In genomic region chr12:12230031-12230557, GRCm38 (mm10) we compare ENCODE assay signal across 30 mouse cellular contexts. TPM values are rescaled to one million over a fixed set of nuclear protein-coding genes. Genes with fewer than 3 reads are reported as not detected.
DNase-seq lines count a peak whose midpoint lies in the region; ATAC-seq and TF ChIP-seq lines count a peak whose summit lies in the region.
"Had no signal": no experiment of that assay in that cellular context is flagged by ENCODE, and none has a peak within 500 bp of the region (broad histone marks: within the 10 kb centered on the region; RNA-seq: fewer than 3 reads in every experiment).

No protein-coding gene starts in this region.

- no peaks in the 10 kb centered on the region for H3K4me1 ChIP-seq in liver, adult 2 months (ENCODE audit: control insufficient read depth, insufficient read depth, low read length)
- H3K4me1 ChIP-seq in liver, embryonic 12.5 days, result no peaks in the 10 kb centered on the region
- H3K4me1 ChIP-seq: embryonic facial prominence, embryonic 12.5 days; heart, embryonic 13.5 days; hindbrain, embryonic 15.5 days; lung, embryonic 15.5 days; midbrain, embryonic 10.5 days; neural tube, embryonic 15.5 days had no signal

- no peak for TF ChIP-seq CTCF in liver, adult 2 months (IDR thresholded peaks at IDR 0.05; ENCODE audit: low read depth, low read length)

- no peak for TF ChIP-seq POLR2A in liver, adult 2 months (IDR thresholded peaks at IDR 0.05; ENCODE audit: extremely low read depth, insufficient read depth, low read length)

- no peak overlapping the region for H3K9ac ChIP-seq in liver, adult 2 months (ENCODE audit: low read depth, low read length)
- no peak overlapping the region for H3K9ac ChIP-seq in liver, embryonic 12.5 days
- H3K9ac ChIP-seq: embryonic facial prominence, embryonic 12.5 days; heart, embryonic 13.5 days; hindbrain, embryonic 15.5 days; lung, embryonic 15.5 days; neural tube, embryonic 15.5 days had no signal

- H3K9me3 ChIP-seq in liver, embryonic 12.5 days (replicated peaks), result no peaks in the 10 kb centered on the region
- H3K9me3 ChIP-seq: embryonic facial prominence, embryonic 12.5 days; heart, embryonic 13.5 days; hindbrain, embryonic 10.5 days; hindbrain, embryonic 15.5 days; lung, embryonic 15.5 days; midbrain, embryonic 10.5 days; neural tube, embryonic 15.5 days had no signal

- H3K27ac ChIP-seq in liver, adult 2 months (replicated peaks; ENCODE audit: insufficient read depth, low read depth, low read length), result no peak overlapping the region
- no peak overlapping the region for H3K27ac ChIP-seq in liver, embryonic 12.5 days
- H3K27ac ChIP-seq: embryonic facial prominence, embryonic 12.5 days; heart, embryonic 13.5 days; hindbrain, embryonic 10.5 days; hindbrain, embryonic 15.5 days; lung, embryonic 15.5 days; midbrain, embryonic 10.5 days; neural tube, embryonic 15.5 days had no signal

- H3K4me3 ChIP-seq in liver, adult 2 months (ENCODE audit: insufficient read depth, low read depth, low read length), result no peak overlapping the region
- H3K4me3 ChIP-seq in liver, embryonic 12.5 days, result no peak overlapping the region
- H3K4me3 ChIP-seq: embryonic facial prominence, embryonic 12.5 days; heart, embryonic 13.5 days; hindbrain, embryonic 10.5 days; hindbrain, embryonic 15.5 days; lung, embryonic 15.5 days; midbrain, embryonic 10.5 days; neural tube, embryonic 15.5 days had no signal

- no peak for ATAC-seq in liver, embryonic 12.5 days
- peak; percentile 68 for ATAC-seq in common myeloid progenitor, adult 5-6 weeks (replicated peaks; ENCODE audit: low read depth, poor library complexity, severe bottlenecking)
- ATAC-seq in monocyte, adult 5-6 weeks (replicated peaks; ENCODE audit: insufficient number of reproducible peaks, low FRiP score, low TSS enrichment, poor library complexity, severe bottlenecking), result peak; percentile 57
- ATAC-seq: forebrain, embryonic 14.5 days; inflammation-experienced regulatory T-cells, adult 6 months had no signal

- H3K36me3 ChIP-seq in liver, adult 2 months (ENCODE audit: control insufficient read depth, insufficient read depth, low read length), result no peaks in the 10 kb centered on the region
- H3K36me3 ChIP-seq in liver, embryonic 12.5 days, result no peaks in the 10 kb centered on the region
- H3K36me3 ChIP-seq: embryonic facial prominence, embryonic 12.5 days; heart, embryonic 13.5 days; hindbrain, embryonic 10.5 days; hindbrain, embryonic 15.5 days; lung, embryonic 15.5 days; midbrain, embryonic 10.5 days; neural tube, embryonic 15.5 days had no signal

- H3K79me2 ChIP-seq in liver, adult 2 months (ENCODE audit: control insufficient read depth, insufficient read depth, low read length), result no peaks in the 10 kb centered on the region

- DNase-seq in adrenal gland, postnatal 10 days, result peak; percentile 41
- no peak for DNase-seq in adrenal gland, adult 18-20 months (ENCODE audit: low spot score in 2 of 2)
- peak; percentile 41 for DNase-seq in liver, adult 2 months (ENCODE audit: extremely low read depth, low read depth, low spot score)
- DNase-seq in neural tube, embryonic 10.5 days (ENCODE audit: extremely low spot score, low spot score), result no peak
- DNase-seq: cerebellum, adult 11 months; cerebellum, adult 9-10 months; cerebellum, postnatal 36 days; embryo, embryonic 11 days; gastrocnemius, postnatal 25 days; heart, postnatal 14 days; kidney, adult 11 months; kidney, postnatal 10 days; layer of hippocampus, postnatal 36 days; liver; lung, postnatal 36 days; retina, postnatal 1 day; right cerebral cortex, postnatal 14 days; thymus, postnatal 4 days had no signal

- H3K4me2 ChIP-seq in liver, embryonic 12.5 days, result no peak overlapping the region
- H3K4me2 ChIP-seq: embryonic facial prominence, embryonic 12.5 days; heart, embryonic 13.5 days; hindbrain, embryonic 15.5 days; lung, embryonic 15.5 days; neural tube, embryonic 15.5 days had no signal

- no peaks in the 10 kb centered on the region for H3K27me3 ChIP-seq in liver, adult 2 months (ENCODE audit: control insufficient read depth, insufficient read depth, low read length)
- no peaks in the 10 kb centered on the region for H3K27me3 ChIP-seq in liver, embryonic 12.5 days (replicated peaks)
- H3K27me3 ChIP-seq: embryonic facial prominence, embryonic 12.5 days; heart, embryonic 13.5 days; hindbrain, embryonic 15.5 days; lung, embryonic 15.5 days; neural tube, embryonic 15.5 days had no signal

RNA-seq across cellular contexts. Expression of gene Fam49a, which starts 31.8 kb away (rescaled TPM):
- 10 to 100 TPM; 18.5 to 19.9 TPM for total RNA-seq in adrenal gland, postnatal 10 days (2021)
- total RNA-seq in adrenal gland, adult 18-20 months (2021), result 10 to 100 TPM; 15.0 to 18.8 TPM
- 2.0 and 3.3 TPM in 2 replicates for total RNA-seq in liver, adult 2 months (2014; rRNA removed)
- 0.65 and 1.7 TPM in 2 replicates for polyA plus RNA-seq in liver, adult 2 months (2012; rRNA removed)
- polyA plus RNA-seq in liver, embryonic 12.5 days (2016; fragmentation: Nextera tagmentation; extraction: Ambion mirVana), result 3.8 and 4.1 TPM in 2 replicates
- total RNA-seq in common myeloid progenitor, adult 5-6 weeks (2017), result 15.6 and 16.5 TPM in 2 replicates
- total RNA-seq in monocyte, adult 5-6 weeks (2017), result 246 to 301 TPM (median 285 TPM) in 3 replicates

Comparison
In these comparisons a context has a peak if more than half of its experiments do, and no peak if none do; other contexts are left out.
1. DNase-seq: peak in adrenal gland, postnatal 10 days (single experiment) and liver, adult 2 months (single experiment); none in adrenal gland, adult 18-20 months (0 of 2) and neural tube, embryonic 10.5 days (single experiment).
2. RNA of gene Fam49a, which starts 31.8 kb away (total RNA-seq): 246 to 301 TPM in monocyte, adult 5-6 weeks; 18.5 to 19.9 TPM in adrenal gland, postnatal 10 days, 15.0 to 18.8 TPM in adrenal gland, adult 18-20 months, 15.6 to 16.5 TPM in common myeloid progenitor, adult 5-6 weeks and 2.0 to 3.3 TPM in liver, adult 2 months; every median in the first group is over 10 times any median in the second.